Mouse (Mus musculus): ENCODE results near the gene Acer1. TPM values are rescaled to one million over a fixed set of nuclear protein-coding genes. Genes with fewer than 3 reads are reported as not detected.

Acer1 gene
- polyA plus RNA-seq, 1 experiment from 2014 or later: not detected

DNA sequence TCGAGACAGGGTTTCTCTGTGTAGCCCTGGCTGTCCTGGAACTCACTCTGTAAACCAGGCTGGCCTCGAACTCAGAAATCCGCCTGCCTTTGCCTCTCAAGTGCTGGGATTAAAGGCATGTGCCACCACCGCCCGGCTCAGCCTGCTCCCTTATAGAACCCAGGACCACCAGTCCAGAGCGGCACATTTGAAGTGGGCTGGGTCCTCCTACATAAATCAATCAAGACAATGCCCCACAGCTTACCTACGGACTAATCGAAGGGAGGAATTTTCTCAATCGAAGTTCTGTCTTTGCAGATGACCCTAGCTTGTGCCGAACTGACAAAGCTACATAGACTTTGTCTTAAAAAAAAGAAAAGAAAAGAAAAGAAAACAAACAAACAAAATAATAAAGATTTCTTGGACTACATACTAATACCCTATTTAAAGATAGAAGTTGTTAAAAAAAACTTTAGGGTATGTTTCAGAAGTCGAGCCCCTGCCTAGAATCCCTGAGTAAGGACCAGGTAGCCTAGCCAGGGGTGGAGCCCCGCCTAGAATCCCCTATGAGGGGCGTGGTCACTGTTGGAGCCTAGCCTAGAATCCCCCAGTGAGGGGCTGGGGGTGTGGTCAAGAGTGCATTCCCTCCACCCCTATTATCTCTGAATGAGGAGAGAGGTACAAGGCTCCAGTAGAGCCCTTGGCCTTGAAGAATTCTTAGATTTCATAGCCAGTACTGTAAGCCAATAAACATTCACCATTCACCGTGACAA, 7.8 kb downstream of the Acer1 start:
- Histone ChIP-seq H3K36me3 (replicated peaks) (no peaks in the 10 kb centered on the region), H3K4me2 (no peak overlapping the region), H3K9ac (no peak overlapping the region), H3K27me3 (peaks cover 24% of the 10 kb centered on the region), H3K9me3 (replicated peaks) (no peaks in the 10 kb centered on the region), H3K4me3 (replicated peaks) (no peak overlapping the region), H3K4me1 (replicated peaks) (peaks cover 4% of the 10 kb centered on the region; the same call in 1 of the 2 replicates), H3K27ac (replicated peaks) (no peak overlapping the region)
- WGBS (ENCODE audit: insufficient replicate concordance): 60% methylated on average over 14 of the region's 14 CpGs
- ATAC-seq (ENCODE audit: insufficient read depth): no peak

DNA sequence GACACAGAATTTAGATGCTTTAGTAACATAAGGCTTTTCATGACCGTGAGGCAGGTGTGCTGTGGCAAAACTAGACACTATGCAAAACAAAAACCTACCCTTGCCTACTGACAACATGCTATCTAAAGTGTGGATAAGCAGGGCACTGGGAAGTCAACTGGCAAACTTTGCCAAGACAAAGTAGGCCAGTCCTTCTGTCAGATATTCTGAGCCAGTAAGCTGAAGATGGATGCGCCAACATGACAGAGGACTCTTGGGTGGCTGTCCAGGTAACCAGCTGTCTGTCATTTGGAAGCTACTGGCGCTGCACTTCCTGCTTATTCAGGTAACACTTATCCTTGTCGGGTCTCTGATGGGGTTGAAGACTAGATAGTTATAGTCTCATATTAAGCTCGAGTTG, 11.8 kb downstream of the Acer1 start:
- no peaks in the 10 kb centered on the region for H3K36me3 ChIP-seq (replicated peaks)
- no peak overlapping the region for H3K9ac ChIP-seq
- no peak overlapping the region for H3K4me3 ChIP-seq (replicated peaks)
- no peaks in the 10 kb centered on the region for H3K9me3 ChIP-seq (replicated peaks)
- 47% methylated on average over 5 of the region's 5 CpGs for WGBS (ENCODE audit: insufficient replicate concordance)
- H3K4me2 ChIP-seq: no peak overlapping the region
- H3K27ac ChIP-seq (replicated peaks): no peak overlapping the region
- no peaks in the 10 kb centered on the region; the same call in 1 of the 2 replicates for H3K4me1 ChIP-seq (replicated peaks)
- H3K27me3 ChIP-seq: peaks cover 29% of the 10 kb centered on the region
- no peak for ATAC-seq (ENCODE audit: insufficient read depth)

DNA sequence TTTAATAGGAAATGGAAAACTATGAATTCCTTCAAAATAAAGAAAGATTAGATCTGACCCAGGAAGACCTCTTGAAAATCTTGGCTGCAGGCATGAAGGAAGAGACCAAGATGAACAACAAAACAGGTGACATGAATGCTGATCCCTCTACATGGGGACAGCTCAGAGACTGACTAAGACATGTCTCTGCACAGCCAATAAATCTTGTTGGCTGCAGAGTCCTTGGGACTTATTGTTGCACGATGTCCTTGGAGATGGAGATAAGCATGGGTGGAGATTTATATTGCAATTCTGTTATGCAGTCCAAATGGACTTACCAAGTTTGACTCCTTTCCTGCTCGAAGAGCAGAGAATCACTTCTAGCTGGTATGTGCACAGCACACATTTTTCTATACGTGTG, 12.6 kb downstream of the Acer1 start:
- Histone ChIP-seq H3K27ac (replicated peaks) (no peak overlapping the region), H3K27me3 (peaks cover 32% of the 10 kb centered on the region), H3K9ac (no peak overlapping the region), H3K36me3 (replicated peaks) (no peaks in the 10 kb centered on the region), H3K4me3 (replicated peaks) (no peak overlapping the region), H3K4me1 (replicated peaks) (no peaks in the 10 kb centered on the region), H3K4me2 (no peak overlapping the region), H3K9me3 (replicated peaks) (no peaks in the 10 kb centered on the region)
- no peak for ATAC-seq (ENCODE audit: insufficient read depth)
- 37% methylated on average over 3 of the region's 3 CpGs for WGBS (ENCODE audit: insufficient replicate concordance)

DNA sequence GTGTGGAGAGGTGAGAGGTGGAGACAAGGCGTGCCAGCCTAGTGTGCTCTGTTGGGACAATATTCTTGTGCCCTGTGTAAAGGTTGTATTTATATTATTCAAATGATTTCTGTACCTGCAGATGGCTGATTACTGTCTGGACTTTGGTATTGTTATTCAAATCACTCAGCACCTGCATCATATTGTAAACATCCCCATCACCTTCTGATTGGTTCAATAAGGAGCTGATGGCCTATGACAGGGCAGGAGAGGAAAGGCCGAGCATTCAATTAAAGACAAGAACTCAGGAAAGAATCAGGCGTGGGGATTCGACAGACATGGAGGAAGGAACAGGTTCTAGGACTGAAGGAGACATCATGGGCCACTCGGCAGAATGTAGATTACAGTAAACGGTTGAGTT, 18.3 kb downstream of the Acer1 start:
- no peak overlapping the region for H3K9ac ChIP-seq
- H3K4me1 ChIP-seq (replicated peaks): peaks cover 3% of the 10 kb centered on the region; the same call in 1 of the 2 replicates
- H3K4me3 ChIP-seq (replicated peaks): no peak overlapping the region
- H3K27me3 ChIP-seq: peaks cover 21% of the 10 kb centered on the region
- no peak for ATAC-seq (ENCODE audit: insufficient read depth)
- H3K36me3 ChIP-seq (replicated peaks): no peaks in the 10 kb centered on the region
- H3K27ac ChIP-seq (replicated peaks): no peak overlapping the region
- H3K9me3 ChIP-seq (replicated peaks): no peaks in the 10 kb centered on the region
- no peak overlapping the region for H3K4me2 ChIP-seq
- WGBS (ENCODE audit: insufficient replicate concordance): 64% methylated on average over 6 of the region's 6 CpGs

DNA sequence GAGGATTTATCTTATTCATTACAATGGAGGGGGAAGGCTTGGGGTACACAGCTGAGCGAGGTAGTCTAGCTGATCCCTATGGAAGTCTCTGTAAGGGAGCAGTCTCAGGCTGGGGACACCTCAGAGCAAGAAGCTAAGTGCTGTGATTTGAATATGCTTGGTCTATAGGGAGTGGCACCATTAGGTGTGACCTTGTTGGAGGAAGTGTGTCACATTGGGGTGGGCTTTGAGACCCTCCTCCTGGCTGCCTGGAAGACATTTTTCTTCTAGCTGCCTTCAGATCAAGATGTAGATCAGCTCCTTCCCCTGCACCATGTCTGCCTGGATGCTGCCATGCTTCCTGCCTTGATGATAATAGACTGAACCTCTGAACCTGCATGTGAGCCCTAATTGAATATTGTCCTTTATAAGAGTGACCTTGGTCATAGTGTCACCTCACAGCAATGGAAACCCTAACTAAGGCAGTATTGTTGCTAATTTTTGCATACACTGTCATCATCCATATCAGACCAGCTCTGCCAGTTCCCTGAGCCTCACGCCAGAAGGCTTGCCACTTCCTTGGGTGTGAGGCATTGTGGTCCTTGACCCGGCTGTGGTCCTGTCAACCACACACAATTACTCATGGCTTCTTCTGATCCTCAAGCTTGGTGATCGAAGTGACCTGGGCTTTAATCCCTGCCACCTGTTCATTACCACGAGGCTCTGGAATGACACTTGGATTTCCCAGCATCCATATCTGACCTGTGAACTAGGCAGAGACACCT, 19.1 kb downstream of the Acer1 start:
- Histone ChIP-seq H3K27ac (replicated peaks) (no peak overlapping the region), H3K9me3 (replicated peaks) (no peaks in the 10 kb centered on the region), H3K4me3 (replicated peaks) (no peak overlapping the region), H3K4me1 (replicated peaks) (peaks cover 11% of the 10 kb centered on the region), H3K9ac (no peak overlapping the region), H3K27me3 (peaks cover 21% of the 10 kb centered on the region), H3K36me3 (replicated peaks) (no peaks in the 10 kb centered on the region), H3K4me2 (no peak overlapping the region)
- WGBS (ENCODE audit: insufficient replicate concordance): 46% methylated on average over 5 of the region's 5 CpGs
- no peak for ATAC-seq (ENCODE audit: insufficient read depth)

DNA sequence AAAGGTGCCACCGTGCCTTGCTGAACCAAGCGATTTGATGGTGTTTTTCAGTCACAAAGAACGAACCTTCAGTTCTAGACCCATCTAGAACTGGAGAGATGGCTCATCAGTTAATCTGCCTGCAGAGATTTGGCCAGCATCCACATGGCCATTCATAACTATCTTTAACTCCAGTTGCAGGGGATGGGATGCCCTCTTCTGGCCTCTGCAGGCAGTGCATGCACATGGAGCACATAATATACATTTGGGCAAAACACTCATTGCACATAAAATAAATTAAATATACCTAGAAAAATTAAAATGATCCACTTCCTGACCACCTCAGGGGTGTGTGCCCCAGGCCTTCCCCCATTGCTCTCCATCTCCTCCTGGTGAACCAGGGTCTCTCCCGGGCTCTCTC, 20.0 kb downstream of the Acer1 start:
- Histone ChIP-seq H3K36me3 (replicated peaks) (no peaks in the 10 kb centered on the region), H3K4me3 (replicated peaks) (no peak overlapping the region), H3K4me1 (replicated peaks) (peaks cover 17% of the 10 kb centered on the region), H3K9me3 (replicated peaks) (no peaks in the 10 kb centered on the region), H3K9ac (no peak overlapping the region), H3K27me3 (peaks cover 21% of the 10 kb centered on the region), H3K4me2 (no peak overlapping the region), H3K27ac (replicated peaks) (no peak overlapping the region)
- ATAC-seq (ENCODE audit: insufficient read depth): no peak
- WGBS (ENCODE audit: insufficient replicate concordance): 75% methylated on average over 4 of the region's 4 CpGs

DNA sequence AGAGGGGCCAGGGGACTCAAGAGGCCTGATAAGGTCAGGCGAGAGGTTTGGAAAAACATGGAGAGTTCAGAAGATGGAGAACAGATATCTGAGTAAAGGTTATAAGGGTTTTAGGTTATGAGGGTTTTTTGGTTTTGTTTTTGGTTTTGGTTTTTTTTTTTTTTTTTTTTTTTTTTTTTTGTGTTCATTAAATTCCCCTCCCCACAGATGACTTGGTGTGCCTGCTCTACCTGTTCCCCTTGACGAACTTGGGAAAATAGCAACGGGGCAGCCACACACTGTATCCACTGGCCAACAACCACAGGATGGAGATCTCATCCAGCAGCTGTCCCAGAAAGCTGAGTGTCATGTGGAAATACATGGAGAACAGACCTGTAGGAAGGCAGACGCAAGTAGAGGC, 23.3 kb downstream of the Acer1 start:
- H3K36me3 ChIP-seq (replicated peaks): no peaks in the 10 kb centered on the region
- no peaks in the 10 kb centered on the region for H3K9me3 ChIP-seq (replicated peaks)
- H3K4me2 ChIP-seq: peak overlapping the region; percentile 39; the same call in 1 of the 2 replicates
- peaks cover 17% of the 10 kb centered on the region for H3K4me1 ChIP-seq (replicated peaks)
- no peak overlapping the region for H3K4me3 ChIP-seq (replicated peaks)
- no peak overlapping the region for H3K27ac ChIP-seq (replicated peaks)
- H3K9ac ChIP-seq: no peak overlapping the region
- WGBS (ENCODE audit: insufficient replicate concordance): 50% methylated on average over 4 of the region's 4 CpGs
- no peak for ATAC-seq (ENCODE audit: insufficient read depth)
- H3K27me3 ChIP-seq: peaks cover 17% of the 10 kb centered on the region; the same call in 1 of the 2 replicates

DNA sequence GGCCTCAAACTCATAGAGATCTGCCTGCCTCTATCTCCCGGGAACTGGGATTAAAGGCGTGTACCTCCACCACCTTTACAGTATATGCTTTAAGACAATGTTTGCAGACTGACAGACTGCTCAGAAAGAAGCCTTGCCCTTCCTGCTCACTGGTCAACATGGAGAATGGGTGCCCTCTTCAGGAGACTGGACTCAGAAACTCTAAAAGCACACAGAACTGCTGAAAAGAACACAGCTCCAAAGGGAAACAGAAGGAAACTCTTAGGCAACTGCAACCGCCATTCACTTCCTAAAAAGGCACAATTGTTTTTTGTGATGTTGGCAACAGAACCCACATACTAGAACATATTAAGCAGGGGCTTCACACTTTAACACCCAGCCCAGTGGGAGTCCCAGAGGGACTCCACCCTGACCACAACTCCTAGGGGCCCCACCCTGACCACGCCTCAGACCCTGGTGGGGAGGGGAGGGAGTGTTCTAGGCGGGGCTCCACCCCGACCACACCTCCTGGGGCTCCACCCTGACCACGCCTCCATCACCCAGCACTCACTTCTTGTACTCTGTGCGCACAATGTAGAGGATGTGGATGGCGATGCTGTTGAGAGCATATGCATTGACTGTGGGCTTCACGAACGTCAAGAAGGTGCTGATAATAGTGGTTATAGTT, 24.0 kb downstream of the Acer1 start:
- H3K27ac ChIP-seq (replicated peaks): peak overlapping the region; percentile 45
- no peaks in the 10 kb centered on the region for H3K36me3 ChIP-seq (replicated peaks)
- peak; percentile 94 for ATAC-seq (ENCODE audit: insufficient read depth)
- peaks cover 17% of the 10 kb centered on the region for H3K4me1 ChIP-seq (replicated peaks)
- H3K4me3 ChIP-seq (replicated peaks): no peak overlapping the region
- 10% methylated on average over 11 of the region's 11 CpGs for WGBS (ENCODE audit: insufficient replicate concordance)
- peaks cover 23% of the 10 kb centered on the region for H3K27me3 ChIP-seq
- H3K4me2 ChIP-seq: peak overlapping the region; percentile 39
- no peak overlapping the region for H3K9ac ChIP-seq
- no peaks in the 10 kb centered on the region for H3K9me3 ChIP-seq (replicated peaks)

DNA sequence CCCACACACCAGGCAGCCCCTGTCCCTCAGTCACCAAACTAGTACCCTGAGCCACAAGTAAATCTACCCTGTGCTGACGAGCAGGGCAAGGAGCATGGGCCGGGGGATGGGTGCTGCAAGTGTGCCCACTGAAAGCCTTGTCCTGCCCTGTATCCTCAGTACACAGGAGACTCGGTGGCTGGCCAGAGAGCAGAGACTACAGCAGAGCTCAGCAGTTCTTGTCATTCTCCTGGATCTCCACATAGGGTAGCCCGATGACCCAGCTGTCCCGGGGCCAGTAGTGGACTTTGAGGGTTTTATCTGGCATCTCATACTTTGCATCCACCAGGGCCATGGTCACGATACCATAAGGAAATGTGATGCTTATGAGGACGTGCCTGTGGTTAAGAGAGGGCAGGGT, 27.1 kb downstream of the Acer1 start:
- no peaks in the 10 kb centered on the region for H3K36me3 ChIP-seq (replicated peaks)
- H3K4me2 ChIP-seq: no peak overlapping the region
- WGBS (ENCODE audit: insufficient replicate concordance): 61% methylated on average over 7 of the region's 7 CpGs
- no peak overlapping the region for H3K4me3 ChIP-seq (replicated peaks)
- peaks cover 17% of the 10 kb centered on the region for H3K4me1 ChIP-seq (replicated peaks)
- peaks cover 17% of the 10 kb centered on the region for H3K27me3 ChIP-seq
- H3K27ac ChIP-seq (replicated peaks): no peak overlapping the region
- no peak overlapping the region for H3K9ac ChIP-seq
- H3K9me3 ChIP-seq (replicated peaks): no peaks in the 10 kb centered on the region
- ATAC-seq (ENCODE audit: insufficient read depth): no peak

DNA sequence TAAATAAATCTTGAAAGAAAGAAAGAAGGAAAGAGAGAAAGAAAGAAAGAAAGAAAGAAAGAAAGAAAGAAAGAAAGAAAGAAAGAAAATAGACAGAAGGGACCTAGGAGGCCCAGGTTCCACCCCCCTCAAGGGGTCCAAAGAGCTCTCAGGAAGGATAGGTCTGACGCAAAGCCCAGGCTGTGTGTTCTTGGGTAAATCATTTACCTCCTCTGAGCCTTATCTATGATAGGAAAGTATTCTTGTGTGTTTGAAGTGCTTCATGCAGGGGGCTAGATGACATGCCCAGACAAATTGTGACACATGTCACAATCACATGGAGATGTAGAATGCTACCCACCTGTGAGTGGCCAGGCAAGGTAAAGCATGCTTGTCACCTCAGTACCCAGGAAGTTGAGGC, 29.3 kb downstream of the Acer1 start:
- Histone ChIP-seq H3K4me1 (replicated peaks) (peaks cover 4% of the 10 kb centered on the region), H3K36me3 (replicated peaks) (no peaks in the 10 kb centered on the region), H3K4me3 (replicated peaks) (no peak overlapping the region), H3K27me3 (peaks cover 14% of the 10 kb centered on the region), H3K27ac (replicated peaks) (no peak overlapping the region), H3K9me3 (replicated peaks) (no peaks in the 10 kb centered on the region), H3K4me2 (no peak overlapping the region), H3K9ac (no peak overlapping the region)
- WGBS (ENCODE audit: insufficient replicate concordance): 55% methylated on average over 1 of the region's 1 CpGs
- no peak for ATAC-seq (ENCODE audit: insufficient read depth)

DNA sequence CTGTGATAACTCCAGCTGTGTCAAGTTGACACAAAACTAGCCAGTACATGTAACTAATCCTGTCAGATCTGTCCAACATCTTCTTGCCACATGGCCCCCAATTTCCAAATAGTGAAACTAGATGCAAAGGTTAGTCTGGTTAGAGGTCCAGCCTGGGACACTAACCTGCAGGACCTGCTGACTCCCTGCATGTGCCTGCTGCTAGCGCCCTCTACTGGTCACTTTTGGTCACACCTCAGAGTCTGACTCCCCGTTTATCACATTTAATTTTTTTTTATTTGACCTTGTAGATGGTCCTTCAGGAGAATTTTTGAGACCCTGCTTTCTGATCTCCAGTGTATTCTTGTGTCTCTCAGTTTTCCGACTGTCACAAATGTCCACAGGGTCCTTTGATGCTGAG, 31.0 kb downstream of the Acer1 start:
- H3K9ac ChIP-seq: no peak overlapping the region
- no peaks in the 10 kb centered on the region for H3K9me3 ChIP-seq (replicated peaks)
- H3K36me3 ChIP-seq (replicated peaks): no peaks in the 10 kb centered on the region
- H3K27ac ChIP-seq (replicated peaks): no peak overlapping the region
- H3K4me1 ChIP-seq (replicated peaks): no peaks in the 10 kb centered on the region
- no peak for ATAC-seq (ENCODE audit: insufficient read depth)
- WGBS (ENCODE audit: insufficient replicate concordance): 9% methylated on average over 3 of the region's 3 CpGs
- H3K4me3 ChIP-seq (replicated peaks): no peak overlapping the region
- H3K4me2 ChIP-seq: no peak overlapping the region
- H3K27me3 ChIP-seq: peaks cover 17% of the 10 kb centered on the region
